Mouse (Mus musculus) adipocyte (in vitro differentiated cells): ENCODE measurements at regions not wholly inside any gene's neighbourhood (a gene's known extent, or its start where the extent isn't known, plus 50 kb on each side); places are given as distances from the start of the nearest gene placed in this dataset.
A peak's percentile ranks its signal among the peaks of the same experiment; 100 is the strongest.

Source experiments
- DNase-seq: peaks from one replicate; pipeline ENCODE4 v3.0.0-alpha.2; 2016; ENCODE audit warnings: low spot score

DNA sequence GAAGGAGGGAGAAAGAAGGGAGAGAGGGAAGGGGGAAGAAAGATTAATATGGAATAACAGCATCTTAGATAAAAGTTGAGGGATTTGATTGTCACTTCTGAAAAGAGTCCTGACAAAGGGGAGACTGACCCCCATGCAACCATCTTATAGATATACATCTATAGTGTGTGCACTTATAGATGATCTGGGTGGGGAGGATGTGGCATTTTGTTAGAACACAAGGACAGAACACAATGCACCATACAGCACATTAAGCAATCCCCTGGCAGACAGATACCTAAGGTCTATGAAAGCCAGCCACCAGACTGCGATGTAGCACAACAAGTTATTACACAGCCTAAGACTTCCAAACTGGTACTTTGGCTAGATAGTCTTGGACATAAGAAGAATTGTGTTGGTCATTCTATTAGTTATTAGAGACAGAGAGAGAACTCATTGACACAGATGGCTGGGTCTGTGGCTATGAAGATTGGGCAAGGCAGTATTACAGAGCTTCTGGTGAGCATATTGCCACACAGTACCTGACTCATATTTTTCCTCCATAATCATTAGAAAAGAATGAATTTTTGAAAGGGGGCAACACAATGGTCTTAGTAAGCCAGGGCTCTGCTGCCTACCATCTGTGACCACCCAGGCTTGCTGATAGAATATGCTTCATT is 126.3 kb upstream of the Itgb1 start:
- DNase-seq, result no peak

GRCm38 (mm10) chr8:128560418-128560817 is 125.0 kb upstream of the Itgb1 start:
- DNase-seq, result no peak

GRCm38 (mm10) chr8:128561016-128561415 is 124.4 kb upstream of the Itgb1 start:
- no peak for DNase-seq

DNA sequence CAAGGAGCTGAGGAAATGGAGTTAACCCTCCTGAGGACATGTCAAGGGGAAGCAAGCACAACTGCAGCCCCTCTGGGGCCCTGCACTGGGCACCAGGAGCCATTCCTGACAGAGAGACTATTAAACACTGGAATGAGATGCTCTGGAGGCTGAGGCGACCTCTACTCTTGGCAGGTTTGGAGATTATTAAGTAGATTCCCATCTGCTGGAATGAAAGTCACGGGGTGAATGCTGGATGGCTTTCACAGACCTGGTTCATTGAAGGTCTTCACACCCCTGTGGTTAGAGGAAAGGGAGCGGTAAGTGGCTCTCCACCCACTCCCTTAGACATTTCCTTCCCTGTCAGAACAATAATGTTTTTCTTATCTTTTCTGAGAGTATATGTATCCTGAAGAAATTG is 122.8 kb upstream of the Itgb1 start:
- DNase-seq, result no peak

DNA sequence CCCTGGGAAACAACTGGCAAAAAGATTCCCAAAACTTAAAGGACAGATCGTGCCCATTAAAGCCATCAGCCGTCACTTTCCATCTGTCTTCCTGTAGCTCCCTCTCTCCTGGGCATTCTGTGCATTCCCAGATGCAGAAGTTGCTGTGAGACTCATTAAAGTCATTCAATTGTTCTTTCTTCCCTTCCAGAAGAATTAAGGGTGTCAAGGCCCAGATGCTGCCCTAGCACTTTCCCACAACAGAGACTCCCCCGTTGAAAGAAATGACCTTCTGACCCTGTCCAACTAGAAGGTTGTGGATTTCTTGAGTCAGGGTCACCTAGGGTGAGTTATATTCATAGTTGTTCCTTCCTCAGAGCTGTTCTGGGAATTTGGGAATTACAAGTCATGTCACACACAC is 121.7 kb upstream of the Itgb1 start:
- DNase-seq, result no peak

- no peak for DNase-seq
These were observed 113.2 kb upstream of the Itgb1 start for GRCm38 (mm10) chr8:128572291-128572690.

- no peak for DNase-seq
These were observed 91.3 kb upstream of the Itgb1 start for GRCm38 (mm10) chr8:128594114-128594513.

DNA sequence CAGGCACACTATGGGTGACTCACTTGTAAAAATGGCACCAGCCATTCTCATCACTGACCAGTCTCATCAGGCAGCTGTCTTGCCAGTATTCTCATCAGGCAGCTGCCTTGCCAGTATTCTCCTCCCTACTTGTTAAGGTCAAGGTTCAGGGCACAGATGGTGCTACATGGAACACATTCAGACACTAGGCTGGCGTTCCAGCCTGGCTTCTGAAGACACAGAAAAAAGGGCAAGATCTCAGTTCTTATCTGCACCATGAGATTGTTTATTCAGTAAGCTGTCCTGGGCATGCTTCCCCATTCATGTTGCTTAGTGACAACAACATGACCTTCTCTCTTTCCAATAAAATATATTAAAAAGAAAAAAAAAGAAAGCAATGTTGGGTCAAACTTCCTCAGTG is 90.7 kb upstream of the Itgb1 start:
- DNase-seq, result peak; percentile 53

DNA sequence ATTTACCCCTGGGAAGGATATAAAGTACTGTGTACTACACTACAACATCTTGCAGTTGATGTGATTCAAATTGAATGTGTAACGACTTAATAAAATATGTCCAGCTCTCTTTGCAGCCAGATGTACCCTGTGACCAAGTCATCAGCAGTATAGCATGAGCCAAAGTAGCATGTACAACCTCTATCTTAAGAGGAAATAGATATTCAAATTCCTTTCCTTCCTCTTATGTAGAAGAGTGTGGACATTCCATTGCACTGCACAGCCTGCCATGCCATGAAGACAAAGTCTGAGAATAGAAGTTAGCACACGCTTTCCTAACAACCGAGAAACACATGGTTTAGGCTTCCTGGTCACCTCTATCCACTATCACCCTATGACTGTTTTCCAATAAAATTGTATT is 79.9 kb upstream of the Itgb1 start:
- DNase-seq, result no peak

DNA sequence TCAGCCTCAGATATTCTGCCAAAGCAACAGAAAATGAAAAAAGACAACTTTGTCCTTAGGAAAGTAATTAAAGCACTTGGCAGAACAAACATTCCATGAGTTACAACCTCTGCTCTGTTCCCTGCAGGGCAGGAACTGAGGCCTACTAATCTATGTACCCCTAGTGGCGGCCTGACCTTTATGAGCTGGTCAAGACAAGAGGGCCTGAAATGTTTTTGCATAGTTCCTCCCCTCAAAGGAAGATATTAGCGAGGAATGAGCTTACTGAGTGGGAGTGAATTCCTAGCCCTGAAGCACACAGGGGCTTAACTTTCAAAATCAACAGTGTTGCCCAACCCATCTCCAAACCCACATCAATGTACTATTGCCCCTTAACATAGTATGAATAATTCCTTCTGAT is 76.6 kb upstream of the Itgb1 start:
- no peak for DNase-seq

DNA sequence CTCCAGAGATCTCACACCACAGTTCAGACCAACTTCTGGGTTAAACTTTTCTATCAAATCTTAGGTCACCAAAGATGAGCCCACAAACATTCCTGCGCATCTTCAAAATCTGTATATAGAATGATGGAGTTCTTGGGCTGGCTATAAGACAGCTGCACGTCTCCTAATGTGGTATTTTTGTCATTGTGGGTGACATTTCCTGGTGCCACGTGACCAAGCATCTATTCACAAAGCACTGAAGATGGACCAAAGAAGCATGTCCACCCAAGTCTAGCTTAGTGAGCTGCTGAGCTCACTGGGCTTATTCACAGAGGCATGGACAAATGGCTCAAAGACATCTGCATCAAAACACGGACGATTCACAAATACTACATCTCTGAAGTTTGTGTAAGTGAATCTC is 72.8 kb upstream of the Itgb1 start:
- DNase-seq, result no peak

- no peak for DNase-seq
These were observed 67.6 kb upstream of the Itgb1 start for GRCm38 (mm10) chr8:128617854-128618253.

- no peak for DNase-seq
These were observed 66.4 kb upstream of the Itgb1 start for GRCm38 (mm10) chr8:128619086-128619485.
